Mouse (Mus musculus) MEL (cell line): Measurements from ENCODE around the gene Rac3. TPM values are rescaled to one million over a fixed set of nuclear protein-coding genes. Genes with fewer than 3 reads are reported as not detected.

Source experiments
- DNase-seq: peaks from one replicate; pipeline ENCODE4 v3.0.0; 2011; ENCODE audit warnings: low read depth, low spot score
- H3K27ac ChIP-seq: 2 replicates; pipeline ENCODE4 v1.5.1; 2012; ENCODE audit warnings: low read depth, mild to moderate bottlenecking, control low read depth, low read length, moderate library complexity; ENCODE audit not compliant: control insufficient read depth
- H3K27me3 ChIP-seq, 2 experiments: fragments of 150-350 bp in 1 of 2; sonication (generic) in 1 of 2; 2 replicates each; pipeline ENCODE4 v1.6.1; 2012; ENCODE audit warnings: low read length in 2 of 2, mild to moderate bottlenecking in 2 of 2, improper control_type of control experiment in 1 of 2, moderate library complexity in 1 of 2; ENCODE audit not compliant: insufficient read depth in 2 of 2, control insufficient read depth in 1 of 2
- H3K36me3 ChIP-seq, 2 experiments: 2 replicates each; pipeline ENCODE4 v1.6.1; 2012 to 2014; ENCODE audit warnings: low read length in 2 of 2, improper control_type of control experiment in 1 of 2, inconsistent platforms in 1 of 2, mild to moderate bottlenecking in 1 of 2; ENCODE audit not compliant: insufficient read depth in 2 of 2, control insufficient read depth in 1 of 2
- H3K4me1 ChIP-seq, 2 experiments: fragments of 150-350 bp in 1 of 2; sonication (generic) in 1 of 2; 2 replicates each; pipeline ENCODE4 v1.6.1; 2012; ENCODE audit warnings: low read length in 2 of 2, improper control_type of control experiment in 1 of 2, mild to moderate bottlenecking in 1 of 2; ENCODE audit not compliant: insufficient read depth in 2 of 2, control insufficient read depth in 1 of 2
- H3K4me3 ChIP-seq, 2 experiments: fragments of 150-350 bp in 1 of 2; sonication (generic) in 1 of 2; 2 replicates each; pipeline ENCODE4 v1.5.1; 2012; ENCODE audit warnings: low read depth in 2 of 2, low read length in 2 of 2, mild to moderate bottlenecking in 2 of 2, moderate library complexity in 2 of 2, control low read depth in 1 of 2, improper control_type of control experiment in 1 of 2; ENCODE audit not compliant: control insufficient read depth in 1 of 2, insufficient read depth in 1 of 2
- H3K79me2 ChIP-seq: 2 replicates; pipeline ENCODE4 v1.6.1; 2012; ENCODE audit warnings: mild to moderate bottlenecking, low read length, moderate library complexity; ENCODE audit not compliant: control insufficient read depth, poor library complexity, insufficient read depth
- H3K9ac ChIP-seq: 2 replicates; pipeline ENCODE4 v1.6.1; 2012; ENCODE audit warnings: low read depth, mild to moderate bottlenecking, control low read depth, low read length, moderate library complexity; ENCODE audit not compliant: control insufficient read depth, poor library complexity, severe bottlenecking
- H3K9me3 ChIP-seq: fragments of 150-350 bp; sonication (generic); replicated peaks from 2 replicates; pipeline ENCODE4 v1.6.1; 2012; ENCODE audit warnings: mild to moderate bottlenecking, low read length, improper control_type of control experiment, moderate library complexity; ENCODE audit not compliant: insufficient read depth
- CHD1 ChIP-seq: IDR thresholded peaks from 2 replicates; pipeline ENCODE4 v1.6.1; 2012; ENCODE audit warnings: low read depth, mild to moderate bottlenecking, inconsistent platforms, low read length, improper control_type of control experiment
- E2F4 ChIP-seq: IDR thresholded peaks from 2 replicates; pipeline ENCODE4 v1.6.1; 2011; ENCODE audit warnings: low read depth, low read length, improper control_type of control experiment, borderline replicate concordance
- ELF1 ChIP-seq: IDR thresholded peaks from 2 replicates; pipeline ENCODE4 v1.6.1; 2014; ENCODE audit warnings: low read depth, mild to moderate bottlenecking, inconsistent platforms, low read length, improper control_type of control experiment, moderate library complexity
- EP300 ChIP-seq, 2 experiments: IDR thresholded peaks; 2 replicates each; pipeline ENCODE4 v1.6.1; 2011; ENCODE audit warnings: improper control_type of control experiment in 2 of 2, low read length in 2 of 2, low read depth in 1 of 2, mild to moderate bottlenecking in 1 of 2
- ETS1 ChIP-seq: IDR thresholded peaks from 2 replicates; pipeline ENCODE4 v1.6.1; 2012; ENCODE audit warnings: low read depth, mild to moderate bottlenecking, inconsistent platforms, low read length, improper control_type of control experiment, moderate library complexity
- GABPA ChIP-seq: IDR thresholded peaks from 2 replicates; pipeline ENCODE4 v1.6.1; 2012; ENCODE audit warnings: low read depth, mild to moderate bottlenecking, inconsistent platforms, low read length, improper control_type of control experiment, moderate library complexity
- GATA1 ChIP-seq: IDR thresholded peaks from 2 replicates; pipeline ENCODE4 v1.6.1; 2011; ENCODE audit warnings: low read depth, low read length, improper control_type of control experiment
- KAT2A ChIP-seq: conservative IDR thresholded peaks from 2 replicates; pipeline ENCODE4 v1.6.1; 2012; ENCODE audit warnings: low read depth, low read length, improper control_type of control experiment, inconsistent platforms
- MEF2A ChIP-seq: IDR thresholded peaks from 2 replicates; pipeline ENCODE4 v1.6.1; 2014; ENCODE audit warnings: low read depth, mild to moderate bottlenecking, inconsistent platforms, low read length, improper control_type of control experiment; ENCODE audit not compliant: poor library complexity, insufficient replicate concordance, severe bottlenecking; ENCODE audit errors: extremely low read depth
- MXI1 ChIP-seq: IDR thresholded peaks from 2 replicates; pipeline ENCODE4 v1.6.1; 2011; ENCODE audit warnings: mild to moderate bottlenecking, low read depth, low read length, improper control_type of control experiment
- MYC ChIP-seq: IDR thresholded peaks from 2 replicates; pipeline ENCODE4 v1.6.1; 2011; ENCODE audit warnings: low read depth, mild to moderate bottlenecking, low read length, improper control_type of control experiment, moderate library complexity
- POLR2AphosphoS2 ChIP-seq: IDR thresholded peaks from 2 replicates; pipeline ENCODE4 v1.6.1; 2011; ENCODE audit warnings: low read length, improper control_type of control experiment
- RCOR1 ChIP-seq: IDR thresholded peaks from 2 replicates; pipeline ENCODE4 v1.6.1; 2012; ENCODE audit warnings: low read depth, mild to moderate bottlenecking, inconsistent platforms, low read length, improper control_type of control experiment
- TAL1 ChIP-seq: IDR thresholded peaks from 2 replicates; pipeline ENCODE4 v1.6.1; 2012; ENCODE audit warnings: mild to moderate bottlenecking, inconsistent platforms, low read length, moderate library complexity, mixed read lengths
- TBP ChIP-seq: IDR thresholded peaks from 2 replicates; pipeline ENCODE4 v1.8.0; 2011; ENCODE audit warnings: low read depth, low read length, improper control_type of control experiment
- TCF12 ChIP-seq: IDR thresholded peaks from 2 replicates; pipeline ENCODE4 v1.6.1; 2014; ENCODE audit warnings: low read depth, mild to moderate bottlenecking, inconsistent platforms, low read length, improper control_type of control experiment, moderate library complexity
- UBTF ChIP-seq: IDR thresholded peaks from 2 replicates; pipeline ENCODE4 v1.6.1; 2012; ENCODE audit warnings: low read depth, mild to moderate bottlenecking, inconsistent platforms, low read length, improper control_type of control experiment, moderate library complexity, borderline replicate concordance; ENCODE audit not compliant: insufficient read depth
- USF2 ChIP-seq, 2 experiments: IDR thresholded peaks; 2 replicates each; pipeline ENCODE4 v1.6.1; 2011 to 2012; ENCODE audit warnings: improper control_type of control experiment in 2 of 2, low read length in 2 of 2, borderline replicate concordance in 1 of 2, inconsistent platforms in 1 of 2, low read depth in 1 of 2, mild to moderate bottlenecking in 1 of 2; ENCODE audit not compliant: insufficient read depth in 1 of 2
- ZKSCAN1 ChIP-seq: IDR thresholded peaks from 2 replicates; pipeline ENCODE4 v1.6.1; 2012; ENCODE audit warnings: low read depth, mild to moderate bottlenecking, inconsistent platforms, low read length, improper control_type of control experiment, moderate library complexity
- ZMIZ1 ChIP-seq: IDR thresholded peaks from 2 replicates; pipeline ENCODE4 v1.6.1; 2012; ENCODE audit warnings: low read depth, mild to moderate bottlenecking, inconsistent platforms, low read length, improper control_type of control experiment, moderate library complexity
- ZNF384 ChIP-seq: IDR thresholded peaks from 2 replicates; pipeline ENCODE4 v1.6.1; 2012; ENCODE audit warnings: low read depth, mild to moderate bottlenecking, inconsistent platforms, low read length, improper control_type of control experiment
- polyA plus RNA-seq, 2 experiments: library from polyadenylated mRNA; stranded (reverse) in 1 of 2; unstranded in 1 of 2; fragments of >175 nt in 1 of 2; fragments of >200 nt in 1 of 2; gene quantifications; 2 replicates each; pipeline versions ENCODE4 v1.2.1 to v1.2.4; 2012; ENCODE audit warnings: low replicate concordance in 2 of 2, low read depth in 1 of 2; ENCODE audit not compliant: insufficient read length in 2 of 2, insufficient read depth in 1 of 2, missing spikeins in 1 of 2
- total RNA-seq: library from RNA; depleted of rRNA; stranded (reverse); fragments of 300-350 nt; gene quantifications from 2 replicates; pipeline ENCODE4 v1.2.3, GENCODE M21; 2012

Gene Rac3
- total and polyA plus RNA-seq, 3 experiments: 12.0 to 13.1 TPM; not detected in 1

- no peaks in the 10 kb centered on the region for H3K9me3 ChIP-seq
- H3K27ac ChIP-seq: no peak overlapping the region
- no peak overlapping the region for H3K9ac ChIP-seq
- peaks cover 0 to 2% of the 10 kb centered on the region in 2 experiments; a peak in 1 of 4 replicates for H3K36me3 ChIP-seq
- peaks cover 0 to 8% of the 10 kb centered on the region in 2 experiments; a peak in 3 of 4 replicates for H3K4me1 ChIP-seq
- H3K4me3 ChIP-seq: no peak overlapping the region
- H3K27me3 ChIP-seq: no peaks in the 10 kb centered on the region
- no peak for DNase-seq
- peaks cover 6% of the 10 kb centered on the region for H3K79me2 ChIP-seq
- TF ChIP-seq USF2 (IDR thresholded peaks at IDR 0.05; ENCODE audit: borderline replicate concordance in 1 of 2, insufficient read depth in 1 of 2, low read depth in 1 of 2, low read length in 2 of 2): no peak
- TF ChIP-seq MXI1: no peak
- no peak for TF ChIP-seq TBP
- no peak for TF ChIP-seq EP300 (IDR thresholded peaks at IDR 0.05; ENCODE audit: low read depth in 1 of 2, low read length in 2 of 2)
- no peak for TF ChIP-seq ZKSCAN1
- no peak for TF ChIP-seq TCF12
- no peak for TF ChIP-seq POLR2AphosphoS2
- TF ChIP-seq ELF1: no peak
- TF ChIP-seq MEF2A: no peak
- no peak for TF ChIP-seq TAL1
- no peak for TF ChIP-seq ZMIZ1
- no peak for TF ChIP-seq GATA1
- TF ChIP-seq UBTF: no peak
Observed at GRCm38 (mm10) chr11:120719242-120719641, 2.0 kb upstream of the Rac3 start.

GRCm38 (mm10) chr11:120719841-120720376 is 1.4 kb upstream of the Rac3 start:
- no peaks in the 10 kb centered on the region for H3K9me3 ChIP-seq
- TF ChIP-seq ZNF384: no peak
- no peak for TF ChIP-seq POLR2AphosphoS2
- no peak for TF ChIP-seq KAT2A
- no peak for TF ChIP-seq ELF1
- TF ChIP-seq EP300 (IDR thresholded peaks at IDR 0.05; ENCODE audit: low read depth in 1 of 2, low read length in 2 of 2): no peak
- TF ChIP-seq CHD1: no peak
- TF ChIP-seq GABPA: no peak
- TF ChIP-seq ETS1: no peak
- no peak for TF ChIP-seq E2F4
- no peak for TF ChIP-seq RCOR1
- no peak for TF ChIP-seq GATA1
- TF ChIP-seq TAL1: no peak
- TF ChIP-seq ZKSCAN1: no peak
- TF ChIP-seq MYC: no peak
- no peak overlapping the region for H3K9ac ChIP-seq
- H3K79me2 ChIP-seq: no peaks in the 10 kb centered on the region
- H3K27me3 ChIP-seq: no peaks in the 10 kb centered on the region
- peaks cover 0 to under 1% of the 10 kb centered on the region in 2 experiments; a peak in 1 of 4 replicates for H3K36me3 ChIP-seq
- no peak for DNase-seq
- peaks cover 0 to 3% of the 10 kb centered on the region in 2 experiments; a peak in 2 of 4 replicates for H3K4me1 ChIP-seq
- H3K27ac ChIP-seq: no peak overlapping the region
- H3K4me3 ChIP-seq: no peak overlapping the region
